Mouse (Mus musculus) forebrain, embryonic 15.5 days (tissue): ENCODE measurements around the gene Gm21818. TPM values are rescaled to one million over a fixed set of nuclear protein-coding genes. Genes with fewer than 3 reads are reported as not detected.
"Not testable (repeated sequence)": the region's sequence is repeated elsewhere in the genome, so short reads cannot be mapped to it uniquely, and the experiment has no call there.

Source experiments
- ATAC-seq: fragments of 200-750 bp; cut with Nextera tagmentation; replicated peaks from 2 replicates; pipeline ENCODE4 v1.8.0; 2017; ENCODE audit warnings: mild to moderate bottlenecking, moderate TSS enrichment, moderate library complexity
- H3K27ac ChIP-seq: fragments of 300-500 bp; sonication (generic); replicated peaks from 2 replicates; pipeline ENCODE4 v1.5.1; 2015; ENCODE audit warnings: mild to moderate bottlenecking, inconsistent platforms
- H3K27me3 ChIP-seq: fragments of 300-500 bp; sonication (generic); 2 replicates; pipeline ENCODE4 v1.6.1; 2015; ENCODE audit warnings: inconsistent platforms
- H3K36me3 ChIP-seq: fragments of 300-500 bp; sonication (generic); 2 replicates; pipeline ENCODE4 v1.6.1; 2015; ENCODE audit warnings: mild to moderate bottlenecking, inconsistent platforms
- H3K4me1 ChIP-seq: fragments of 300-500 bp; sonication (generic); 2 replicates; pipeline ENCODE4 v1.6.1; 2015; ENCODE audit warnings: inconsistent platforms
- H3K4me2 ChIP-seq: fragments of 300-500 bp; sonication (generic); replicated peaks from 2 replicates; pipeline ENCODE4 v1.6.1; 2015; ENCODE audit warnings: mild to moderate bottlenecking, inconsistent platforms
- H3K4me3 ChIP-seq: fragments of 300-500 bp; sonication (generic); 2 replicates; pipeline ENCODE4 v1.5.1; 2015; ENCODE audit warnings: mild to moderate bottlenecking, inconsistent platforms
- H3K9ac ChIP-seq: fragments of 300-500 bp; sonication (generic); replicated peaks from 2 replicates; pipeline ENCODE4 v1.6.1; 2015; ENCODE audit warnings: mild to moderate bottlenecking, inconsistent platforms
- H3K9me3 ChIP-seq: fragments of 300-500 bp; sonication (generic); 2 replicates; pipeline ENCODE4 v1.6.1; 2016; ENCODE audit warnings: inconsistent platforms
- WGBS: fragments of 180-500 bp; shearing (Covaris S2); methylation state at CpG from one replicate; pipeline ENCODE4 v1.1.7; 2015; ENCODE audit warnings: mixed read lengths; 5-methylcytosine and 5-hydroxymethylcytosine counted together
- polyA plus RNA-seq: library from polyadenylated mRNA; unstranded; fragments of >200 nt; fragmentation: Nextera tagmentation; extraction: Ambion mirVana; gene quantifications from 2 replicates; pipeline ENCODE4 v1.2.1, GENCODE M21; 2015

Gm21818 gene
- not detected in 2 replicates for polyA plus RNA-seq

- H3K27ac ChIP-seq, H3K4me2 ChIP-seq, H3K4me1 ChIP-seq, H3K4me3 ChIP-seq, H3K27me3 ChIP-seq, H3K36me3 ChIP-seq, ATAC-seq, H3K9me3 ChIP-seq, H3K9ac ChIP-seq: not testable (repeated sequence)
- WGBS = 71% methylated on average over 4 of the region's 4 CpGs
Measured at GRCm38 (mm10) chr13:120172133-120172532, at the start of gene Gm21818. Gene Gm21818 (plus strand): TSS chr13:120172433.

- not testable (repeated sequence) for H3K9ac ChIP-seq, H3K4me3 ChIP-seq, ATAC-seq, H3K36me3 ChIP-seq, H3K4me1 ChIP-seq, H3K9me3 ChIP-seq, H3K27ac ChIP-seq, H3K4me2 ChIP-seq, H3K27me3 ChIP-seq
- WGBS = 100% methylated on average over 1 of the region's 5 CpGs
Measured at GRCm38 (mm10) chr13:120139946-120140345, 32.3 kb upstream of the Gm21818 start, which contains the start of gene Gm20767. Gene Gm20767 (plus strand): TSS chr13:120140246.

GRCm38 (mm10) chr13:120142348-120142747 is 29.9 kb upstream of the Gm21818 start:
- H3K4me1 ChIP-seq, H3K9me3 ChIP-seq, H3K27me3 ChIP-seq, H3K9ac ChIP-seq, ATAC-seq, H3K36me3 ChIP-seq, H3K4me3 ChIP-seq, H3K27ac ChIP-seq, H3K4me2 ChIP-seq: not testable (repeated sequence)
- WGBS = 83% methylated on average over 2 of the region's 3 CpGs

- WGBS = 65% methylated on average over 3 of the region's 4 CpGs
Measured at GRCm38 (mm10) chr13:120149660-120150407, 22.4 kb upstream of the Gm21818 start.

GRCm38 (mm10) chr13:120150589-120150988 is 21.6 kb upstream of the Gm21818 start:
- H3K4me3 ChIP-seq, H3K9ac ChIP-seq, H3K27me3 ChIP-seq, H3K4me2 ChIP-seq, H3K9me3 ChIP-seq, ATAC-seq, H3K4me1 ChIP-seq, H3K27ac ChIP-seq, H3K36me3 ChIP-seq: not testable (repeated sequence)
- 53% methylated on average over 3 of the region's 3 CpGs for WGBS

More at GRCm38 (mm10) chr13:120149660-120150407, 22.4 kb upstream of the Gm21818 start:
- H3K27ac ChIP-seq, H3K4me2 ChIP-seq, H3K9ac ChIP-seq, H3K4me1 ChIP-seq, H3K36me3 ChIP-seq, H3K4me3 ChIP-seq, ATAC-seq, H3K9me3 ChIP-seq, H3K27me3 ChIP-seq: not testable (repeated sequence)

GRCm38 (mm10) chr13:120168301-120168700 is 3.9 kb upstream of the Gm21818 start:
- H3K4me1 ChIP-seq, H3K27ac ChIP-seq, H3K36me3 ChIP-seq, H3K27me3 ChIP-seq, H3K4me3 ChIP-seq, H3K9ac ChIP-seq, H3K9me3 ChIP-seq, H3K4me2 ChIP-seq, ATAC-seq: not testable (repeated sequence)
- 56% methylated on average over 5 of the region's 5 CpGs for WGBS

- not testable (repeated sequence) for H3K4me1 ChIP-seq, H3K27me3 ChIP-seq, H3K36me3 ChIP-seq, ATAC-seq, H3K4me3 ChIP-seq, H3K27ac ChIP-seq, H3K9ac ChIP-seq, H3K4me2 ChIP-seq, H3K9me3 ChIP-seq
- WGBS = 85% methylated on average over 7 of the region's 8 CpGs
Measured at GRCm38 (mm10) chr13:120196189-120196821, 24.1 kb downstream of the Gm21818 start.

GRCm38 (mm10) chr13:120215847-120216246 is 43.6 kb downstream of the Gm21818 start, which contains the start of gene Gm21762:
Gene Gm21762 (minus strand): TSS chr13:120215947.
- H3K4me1 ChIP-seq, H3K9ac ChIP-seq, ATAC-seq, H3K9me3 ChIP-seq, H3K4me3 ChIP-seq, H3K4me2 ChIP-seq, H3K27me3 ChIP-seq, H3K27ac ChIP-seq, H3K36me3 ChIP-seq: not testable (repeated sequence)
- WGBS = no CpG with 5 or more reads among the region's 2 CpGs

GRCm38 (mm10) chr13:120220922-120221321 is 48.7 kb downstream of the Gm21818 start:
- H3K4me3 ChIP-seq, H3K9ac ChIP-seq, H3K36me3 ChIP-seq, H3K27me3 ChIP-seq, H3K27ac ChIP-seq, ATAC-seq, H3K4me1 ChIP-seq, H3K9me3 ChIP-seq, H3K4me2 ChIP-seq: not testable (repeated sequence)
- 88% methylated on average over 5 of the region's 5 CpGs for WGBS

GRCm38 (mm10) chr13:120223012-120223659 is 50.9 kb downstream of the Gm21818 start:
- H3K27me3 ChIP-seq, H3K27ac ChIP-seq, H3K4me2 ChIP-seq, H3K4me3 ChIP-seq, H3K4me1 ChIP-seq, ATAC-seq, H3K9me3 ChIP-seq, H3K36me3 ChIP-seq, H3K9ac ChIP-seq: not testable (repeated sequence)
- WGBS = 97% methylated on average over 16 of the region's 25 CpGs
